Mouse (Mus musculus): ENCODE measurements around the gene Tex26.

Gene Tex26

DNA sequence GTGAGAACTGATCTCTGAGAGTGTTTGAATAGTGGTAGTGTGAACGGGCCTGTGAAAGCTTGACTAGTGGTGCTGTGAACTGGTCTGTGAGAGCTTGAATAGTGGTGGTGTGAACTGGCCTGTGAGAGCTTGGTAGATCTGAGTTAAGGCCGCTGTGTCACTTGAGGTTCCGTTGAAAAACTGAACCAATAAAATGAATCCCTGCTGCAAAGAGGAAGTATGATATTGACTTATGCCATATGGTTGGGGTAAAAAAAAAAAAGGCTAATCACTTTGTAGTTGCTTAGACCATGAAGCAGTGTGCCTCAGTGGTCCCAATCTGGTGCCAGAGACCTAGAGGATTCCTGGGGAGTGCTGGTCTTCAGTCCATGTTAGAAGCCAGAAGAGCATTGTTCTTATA is 30.0 kb upstream of the Tex26 start:
- Histone ChIP-seq H3K4me3 (replicated peaks; ENCODE audit: low read length) (no peak overlapping the region), H3K4me1 (replicated peaks; ENCODE audit: low read depth, low read length) (peaks cover 14% of the 10 kb centered on the region), H3K36me3 (ENCODE audit: insufficient read depth, low read length) (no peaks in the 10 kb centered on the region), H3K9me3 (ENCODE audit: low read length) (peaks cover 6% of the 10 kb centered on the region), H3K27me3 (ENCODE audit: insufficient read depth, low read length) (peaks cover 65% of the 10 kb centered on the region)
- TF ChIP-seq POU5F1 (IDR thresholded peaks at IDR 0.05; ENCODE audit: borderline replicate concordance, low read length): no peak
- TF ChIP-seq CTCF (conservative IDR thresholded peaks at IDR 0.05; ENCODE audit: low read length): no peak
- TF ChIP-seq NANOG (IDR thresholded peaks at IDR 0.05; ENCODE audit: borderline replicate concordance, low read length): no peak

DNA sequence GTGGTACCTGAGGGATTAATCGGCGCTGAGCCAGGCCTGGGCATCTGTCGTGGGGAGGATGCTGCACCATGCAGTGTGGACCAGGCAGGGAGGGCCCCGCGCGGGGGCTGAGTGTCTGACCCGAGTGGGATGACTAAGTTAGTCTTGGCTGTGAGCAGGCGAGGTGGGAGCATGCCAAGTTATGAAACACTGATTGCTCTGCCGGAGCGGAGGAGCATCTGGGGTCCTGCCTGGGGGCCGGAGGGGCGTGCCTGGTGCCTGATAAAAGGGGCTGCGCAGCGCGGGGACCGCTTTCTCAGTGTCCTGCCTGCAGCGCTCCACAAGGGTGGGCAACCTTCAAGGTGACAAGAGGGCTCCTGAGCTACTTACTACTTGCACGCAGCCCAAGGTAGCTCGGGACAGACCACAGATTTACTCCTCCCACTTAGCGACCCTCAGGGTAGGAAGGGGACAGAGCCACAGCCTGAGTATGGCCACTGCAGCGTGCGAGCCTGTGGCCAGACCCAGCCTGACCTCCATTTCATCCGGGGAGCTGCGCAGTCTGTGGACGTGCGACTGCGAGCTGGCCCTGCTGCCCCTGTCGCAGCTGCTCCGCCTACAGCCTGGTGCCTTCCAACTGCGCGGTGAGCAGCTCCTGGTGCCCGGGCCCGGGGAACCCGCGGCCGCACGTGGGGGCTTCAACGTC is 27.8 kb upstream of the Tex26 start, which contains the start of gene Medag:
TSS of gene Medag (plus strand) at position 241 of the 685 bp plus-strand sequence.
- Histone ChIP-seq H3K36me3 (ENCODE audit: insufficient read depth, low read length) (no peaks in the 10 kb centered on the region), H3K4me1 (replicated peaks; ENCODE audit: low read depth, low read length) (peaks cover 14% of the 10 kb centered on the region), H3K9me3 (ENCODE audit: low read length) (peaks cover 6% of the 10 kb centered on the region), H3K4me3 (replicated peaks; ENCODE audit: low read length) (peak within 1 kb of the TSS; percentile 75), H3K27me3 (ENCODE audit: insufficient read depth, low read length) (peaks cover 69% of the 10 kb centered on the region)
- no peak for TF ChIP-seq POU5F1 (IDR thresholded peaks at IDR 0.05; ENCODE audit: borderline replicate concordance, low read length)
- no peak for TF ChIP-seq NANOG (IDR thresholded peaks at IDR 0.05; ENCODE audit: borderline replicate concordance, low read length)
- TF ChIP-seq CTCF (conservative IDR thresholded peaks at IDR 0.05; ENCODE audit: low read length): no peak

DNA sequence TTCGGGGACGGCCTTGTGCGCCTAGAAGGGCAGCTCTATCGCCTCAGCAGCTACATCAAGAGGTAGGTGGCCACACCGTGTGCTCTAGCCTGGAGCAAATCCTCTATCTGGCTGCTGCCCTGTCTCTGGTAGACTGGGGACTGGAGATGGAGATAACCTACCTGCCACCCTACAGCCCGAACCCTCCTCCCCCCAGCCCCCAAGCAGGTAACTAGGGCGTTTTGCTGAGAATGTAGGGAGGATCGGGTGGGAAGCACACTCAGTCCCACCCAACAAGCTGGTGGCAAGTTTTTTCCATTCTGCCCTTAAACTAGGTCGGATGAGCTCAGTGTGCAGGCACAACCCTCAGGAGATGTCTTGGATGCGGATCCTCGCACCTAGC is 27.3 kb upstream of the Tex26 start:
- TF ChIP-seq NANOG (IDR thresholded peaks at IDR 0.05; ENCODE audit: borderline replicate concordance, low read length) (no peak), CTCF (conservative IDR thresholded peaks at IDR 0.05; ENCODE audit: low read length) (no peak), POU5F1 (IDR thresholded peaks at IDR 0.05; ENCODE audit: borderline replicate concordance, low read length) (no peak)
- H3K4me1 ChIP-seq (replicated peaks; ENCODE audit: low read depth, low read length): peaks cover 14% of the 10 kb centered on the region
- H3K36me3 ChIP-seq (ENCODE audit: insufficient read depth, low read length): no peaks in the 10 kb centered on the region
- peaks cover 69% of the 10 kb centered on the region for H3K27me3 ChIP-seq (ENCODE audit: insufficient read depth, low read length)
- H3K4me3 ChIP-seq (replicated peaks; ENCODE audit: low read length): peak overlapping the region; percentile 75
- peaks cover 6% of the 10 kb centered on the region for H3K9me3 ChIP-seq (ENCODE audit: low read length)

DNA sequence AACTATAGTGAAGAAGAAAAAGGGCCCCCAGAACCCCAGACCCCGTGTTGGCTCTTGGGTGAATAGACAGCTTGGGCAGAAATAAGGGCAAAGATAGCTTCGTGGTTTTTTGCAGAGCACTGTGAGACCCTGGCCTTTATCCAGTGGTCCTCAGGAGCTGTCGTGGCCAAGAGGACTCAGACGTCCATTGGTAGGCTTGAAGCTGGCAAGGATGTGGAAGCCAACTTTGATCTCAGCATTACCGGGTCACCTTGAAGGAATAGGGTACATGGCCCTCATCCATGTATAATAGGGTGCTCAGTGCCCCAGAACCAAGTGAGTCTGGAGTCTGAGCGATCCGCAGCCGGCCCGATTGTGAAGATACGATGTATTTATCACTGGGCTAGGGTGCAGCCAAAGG is 26.8 kb upstream of the Tex26 start:
- Histone ChIP-seq H3K4me3 (replicated peaks; ENCODE audit: low read length) (no peak overlapping the region), H3K9me3 (ENCODE audit: low read length) (peaks cover 3% of the 10 kb centered on the region), H3K27me3 (ENCODE audit: insufficient read depth, low read length) (peaks cover 66% of the 10 kb centered on the region), H3K4me1 (replicated peaks; ENCODE audit: low read depth, low read length) (peaks cover 14% of the 10 kb centered on the region), H3K36me3 (ENCODE audit: insufficient read depth, low read length) (no peaks in the 10 kb centered on the region)
- no peak for TF ChIP-seq CTCF (conservative IDR thresholded peaks at IDR 0.05; ENCODE audit: low read length)
- TF ChIP-seq POU5F1 (IDR thresholded peaks at IDR 0.05; ENCODE audit: borderline replicate concordance, low read length): no peak
- TF ChIP-seq NANOG (IDR thresholded peaks at IDR 0.05; ENCODE audit: borderline replicate concordance, low read length): no peak

DNA sequence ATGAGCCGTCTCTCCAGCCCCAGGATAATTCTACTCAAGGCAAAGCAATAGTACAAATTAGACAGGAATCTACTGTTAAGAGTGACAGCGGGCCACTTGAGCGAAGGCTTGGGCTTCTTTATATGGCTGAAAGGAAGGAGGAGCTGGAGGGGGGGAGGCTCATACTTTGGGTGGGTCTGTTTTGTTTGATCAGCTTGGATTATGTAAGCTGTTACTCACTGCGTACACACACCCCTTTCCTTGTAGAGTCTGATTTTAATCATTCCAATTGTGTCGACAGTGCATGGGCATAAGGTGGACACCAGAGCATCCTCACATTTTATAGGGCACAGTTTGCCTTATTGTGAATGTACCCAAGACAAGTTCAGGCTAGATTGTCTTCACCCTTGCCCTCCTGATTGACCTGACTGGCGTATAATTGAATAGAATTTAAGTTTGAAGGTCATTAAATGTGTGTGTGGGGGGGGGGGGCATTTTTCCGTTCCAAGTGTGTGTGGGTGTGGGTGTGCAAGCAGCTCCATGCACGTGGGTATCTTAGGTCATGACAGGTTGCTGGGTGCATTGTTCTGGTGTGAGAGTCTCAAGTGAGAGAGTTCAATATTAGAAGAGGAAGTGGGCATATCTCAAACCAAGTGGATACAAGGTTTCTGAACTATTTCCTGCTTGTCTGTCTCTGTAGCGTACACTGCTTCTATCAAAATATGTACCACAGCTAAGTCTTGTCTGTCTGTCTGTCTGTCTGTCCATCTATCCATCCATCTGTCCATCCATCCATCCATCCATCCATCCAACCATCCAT is 24.9 kb upstream of the Tex26 start:
- no peak overlapping the region for H3K4me3 ChIP-seq (replicated peaks; ENCODE audit: low read length)
- H3K27me3 ChIP-seq (ENCODE audit: insufficient read depth, low read length): peaks cover 49% of the 10 kb centered on the region
- no peaks in the 10 kb centered on the region for H3K36me3 ChIP-seq (ENCODE audit: insufficient read depth, low read length)
- no peak for TF ChIP-seq POU5F1 (IDR thresholded peaks at IDR 0.05; ENCODE audit: borderline replicate concordance, low read length)
- H3K4me1 ChIP-seq (replicated peaks; ENCODE audit: low read depth, low read length): peaks cover 14% of the 10 kb centered on the region
- H3K9me3 ChIP-seq (ENCODE audit: low read length): no peaks in the 10 kb centered on the region

DNA sequence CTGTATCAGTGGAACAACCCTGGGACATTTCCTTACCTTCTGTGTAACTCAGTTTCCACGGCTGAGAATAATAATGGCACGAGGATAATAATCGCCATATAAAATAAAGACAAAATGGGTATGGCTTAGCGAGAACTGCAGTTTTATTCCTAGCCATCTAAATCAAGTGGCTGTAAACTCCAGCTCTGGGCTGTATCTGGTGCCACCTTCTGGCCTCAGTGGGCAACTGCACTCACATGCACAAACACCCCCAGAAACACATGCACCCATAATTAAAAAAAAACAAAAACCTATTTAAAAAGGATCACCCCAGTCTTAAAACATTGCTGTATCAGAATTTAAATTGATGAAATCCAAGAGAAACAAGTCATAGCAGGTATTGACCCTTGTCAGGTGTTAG is 22.1 kb upstream of the Tex26 start:
- TF ChIP-seq POU5F1 (IDR thresholded peaks at IDR 0.05; ENCODE audit: borderline replicate concordance, low read length) (no peak), CTCF (conservative IDR thresholded peaks at IDR 0.05; ENCODE audit: low read length) (peak; percentile 89)
- no peaks in the 10 kb centered on the region for H3K36me3 ChIP-seq (ENCODE audit: insufficient read depth, low read length)
- H3K4me3 ChIP-seq (replicated peaks; ENCODE audit: low read length): no peak overlapping the region
- no peaks in the 10 kb centered on the region for H3K9me3 ChIP-seq (ENCODE audit: low read length)
- H3K27me3 ChIP-seq (ENCODE audit: insufficient read depth, low read length): peaks cover 29% of the 10 kb centered on the region
- H3K4me1 ChIP-seq (replicated peaks; ENCODE audit: low read depth, low read length): peaks cover 1% of the 10 kb centered on the region

DNA sequence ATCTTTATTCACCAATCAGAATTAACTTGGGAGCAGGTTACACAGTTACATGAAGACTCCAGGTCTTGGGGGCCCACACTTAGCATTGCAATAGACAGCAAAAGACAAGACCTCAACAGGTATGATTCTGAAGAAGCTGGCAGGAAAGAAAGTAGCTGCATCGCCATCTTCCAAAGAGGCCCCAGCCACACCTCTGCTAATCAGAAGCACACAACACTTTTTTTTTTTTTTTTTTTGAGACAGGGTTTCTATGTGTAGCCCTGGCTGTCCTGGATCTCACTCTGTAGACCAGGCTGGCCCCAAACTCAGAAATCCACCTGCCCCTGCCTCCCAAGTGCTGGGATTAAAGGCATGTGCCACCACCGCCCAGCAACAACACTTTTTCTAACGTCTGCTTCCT is 12.9 kb upstream of the Tex26 start:
- Histone ChIP-seq H3K4me3 (replicated peaks; ENCODE audit: low read length) (no peak overlapping the region), H3K36me3 (ENCODE audit: insufficient read depth, low read length) (no peaks in the 10 kb centered on the region), H3K4me1 (replicated peaks; ENCODE audit: low read depth, low read length) (peaks cover 37% of the 10 kb centered on the region), H3K27me3 (ENCODE audit: insufficient read depth, low read length) (peaks cover 3% of the 10 kb centered on the region; the same call in 1 of the 2 replicates), H3K9me3 (ENCODE audit: low read length) (no peaks in the 10 kb centered on the region)
- no peak for TF ChIP-seq POU5F1 (IDR thresholded peaks at IDR 0.05; ENCODE audit: borderline replicate concordance, low read length)
- TF ChIP-seq NANOG (IDR thresholded peaks at IDR 0.05; ENCODE audit: borderline replicate concordance, low read length): no peak
- TF ChIP-seq CTCF (conservative IDR thresholded peaks at IDR 0.05; ENCODE audit: low read length): no peak

DNA sequence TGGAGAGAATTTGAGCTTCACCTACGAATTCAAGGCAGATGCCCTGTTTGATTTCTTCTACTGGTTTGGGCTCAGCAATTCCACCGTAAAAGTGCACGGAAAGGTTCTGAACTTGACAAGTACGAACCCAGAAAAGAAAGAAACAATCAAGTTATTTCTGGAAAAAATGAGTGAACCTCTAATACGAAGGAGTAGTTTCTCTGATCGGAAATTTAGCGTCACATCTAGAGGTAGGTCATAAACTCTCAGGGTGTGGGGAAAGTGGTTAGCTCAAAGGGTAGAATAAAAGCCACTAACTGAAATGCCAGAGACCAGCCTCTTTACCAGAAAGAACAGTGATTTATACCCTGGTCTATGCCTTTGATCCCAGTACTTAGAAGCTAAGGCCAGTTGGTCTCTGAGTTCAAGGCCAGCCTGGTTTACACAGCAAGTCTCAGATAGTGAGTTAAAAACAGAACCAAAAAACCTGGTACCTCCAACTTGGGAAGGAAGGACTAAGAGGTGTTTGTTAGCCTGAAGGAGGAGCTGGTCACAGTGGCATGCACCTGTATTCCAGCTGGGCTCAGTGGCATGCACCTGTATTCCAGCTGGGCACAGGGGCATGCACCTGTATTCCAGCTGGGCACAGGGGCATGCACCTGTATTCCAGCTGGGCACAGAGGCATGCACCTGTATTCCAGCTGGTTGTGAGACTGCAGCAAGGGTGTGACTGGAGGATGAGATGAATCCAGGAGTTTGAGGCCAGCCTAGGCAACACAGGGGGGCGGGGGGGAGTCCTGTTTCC is 12.0 kb upstream of the Tex26 start:
- TF ChIP-seq CTCF (conservative IDR thresholded peaks at IDR 0.05; ENCODE audit: low read length) (no peak), NANOG (IDR thresholded peaks at IDR 0.05; ENCODE audit: borderline replicate concordance, low read length) (no peak), POU5F1 (IDR thresholded peaks at IDR 0.05; ENCODE audit: borderline replicate concordance, low read length) (no peak)
- Histone ChIP-seq H3K36me3 (ENCODE audit: insufficient read depth, low read length) (no peaks in the 10 kb centered on the region), H3K4me3 (replicated peaks; ENCODE audit: low read length) (no peak overlapping the region), H3K27me3 (ENCODE audit: insufficient read depth, low read length) (peaks cover 3% of the 10 kb centered on the region; the same call in 1 of the 2 replicates), H3K4me1 (replicated peaks; ENCODE audit: low read depth, low read length) (peaks cover 37% of the 10 kb centered on the region), H3K9me3 (ENCODE audit: low read length) (no peaks in the 10 kb centered on the region)

All from E14TG2a.4 (cell line).